21 mouse cellular contexts compared by ENCODE assay signal in genomic region chr10:58373829-58374228, GRCm38 (mm10). TPM values are rescaled to one million over a fixed set of nuclear protein-coding genes. Genes with fewer than 3 reads are reported as not detected.
A peak's percentile ranks its signal among the peaks of the same experiment; 100 is the strongest.
DNase-seq lines count a peak whose midpoint lies in the region; ATAC-seq and TF ChIP-seq lines count a peak whose summit lies in the region.
"Had no signal": no experiment of that assay in that cellular context is flagged by ENCODE, and none has a peak within 500 bp of the region (broad histone marks: within the 10 kb centered on the region; RNA-seq: fewer than 3 reads in every experiment).

No protein-coding gene starts in this region.

- no peak for DNase-seq in layer of hippocampus, adult 2 months (ENCODE audit: low spot score in 2 of 2)
- DNase-seq in layer of hippocampus, postnatal 36 days = no peak
- DNase-seq in midbrain, embryonic 11.5 days (ENCODE audit: low spot score, missing footprints) = peak; percentile 49
- no peak for DNase-seq in midbrain, embryonic 10.5 days (ENCODE audit: low spot score)
- DNase-seq in liver, embryonic 14.5 days (ENCODE audit: low read depth in 3 of 3, low spot score in 3 of 3) = no peak
- DNase-seq in kidney, postnatal 4 days = no peak
- DNase-seq in layer of hippocampus, adult 9-10 months (ENCODE audit: low spot score) = no peak
- DNase-seq: adrenal gland, adult 8-10 months; adrenal gland, postnatal 36 days; cerebellum, adult 2 months; cerebellum, postnatal 10 days; gastrocnemius, adult 2 months; gastrocnemius, postnatal 25 days; heart, postnatal 14 days had no signal

- no peak overlapping the region for H3K9ac ChIP-seq in midbrain, embryonic 11.5 days (ENCODE audit: low read length)
- peak overlapping the region; percentile 59 for H3K9ac ChIP-seq in liver, embryonic 14.5 days (replicated peaks)
- H3K9ac ChIP-seq: embryonic facial prominence, embryonic 12.5 days; forebrain, embryonic 13.5 days; heart, embryonic 15.5 days; hindbrain, embryonic 15.5 days had no signal

- no peaks in the 10 kb centered on the region for H3K27me3 ChIP-seq in midbrain, embryonic 11.5 days (ENCODE audit: control insufficient read depth, insufficient read depth, low read length)
- H3K27me3 ChIP-seq in midbrain, embryonic 10.5 days (ENCODE audit: low read depth, poor library complexity, severe bottlenecking) = no peaks in the 10 kb centered on the region
- H3K27me3 ChIP-seq in liver, embryonic 14.5 days (ENCODE audit: control insufficient read depth, insufficient read depth, low read length) = no peaks in the 10 kb centered on the region
- H3K27me3 ChIP-seq: embryonic facial prominence, embryonic 12.5 days; forebrain, embryonic 13.5 days; heart, embryonic 15.5 days; hindbrain, embryonic 15.5 days had no signal

- H3K27ac ChIP-seq in layer of hippocampus, adult 2 months = peak overlapping the region; percentile 78
- no peak overlapping the region for H3K27ac ChIP-seq in midbrain, embryonic 11.5 days (ENCODE audit: low read depth, low read length)
- H3K27ac ChIP-seq in midbrain, embryonic 10.5 days (replicated peaks) = no peak overlapping the region
- peak overlapping the region; percentile 64 for H3K27ac ChIP-seq in liver, embryonic 14.5 days
- H3K27ac ChIP-seq: embryonic facial prominence, embryonic 12.5 days; forebrain, embryonic 13.5 days; gastrocnemius, adult 2 months; heart, embryonic 10.5 days; heart, embryonic 15.5 days; hindbrain, embryonic 10.5 days; hindbrain, embryonic 15.5 days had no signal

- no peak for ATAC-seq in midbrain, embryonic 11.5 days (ENCODE audit: low FRiP score)
- peak; percentile 27 for ATAC-seq in liver, embryonic 14.5 days (ENCODE audit: insufficient read depth)
- peak; percentile 25 for ATAC-seq in megakaryocyte-erythroid progenitor cell, adult 5-6 weeks (replicated peaks; ENCODE audit: low FRiP score, low TSS enrichment, poor library complexity, severe bottlenecking)
- ATAC-seq: forebrain, embryonic 13.5 days had no signal

- no peak overlapping the region for H3K4me2 ChIP-seq in midbrain, embryonic 11.5 days
- peak overlapping the region; percentile 76 for H3K4me2 ChIP-seq in liver, embryonic 14.5 days (ENCODE audit: low read depth)
- H3K4me2 ChIP-seq: embryonic facial prominence, embryonic 12.5 days; forebrain, embryonic 13.5 days; heart, embryonic 15.5 days; hindbrain, embryonic 15.5 days had no signal

- TF ChIP-seq CTCF in layer of hippocampus, adult 2 months (conservative IDR thresholded peaks at IDR 0.05) = no peak
- TF ChIP-seq CTCF in liver, embryonic 14.5 days (IDR thresholded peaks at IDR 0.05; ENCODE audit: low read depth) = no peak

- H3K4me1 ChIP-seq in midbrain, embryonic 11.5 days (ENCODE audit: control insufficient read depth, insufficient read depth, low read length) = peaks cover 7% of the 10 kb centered on the region; the same call in 1 of the 2 replicates
- H3K4me1 ChIP-seq in midbrain, embryonic 10.5 days = peaks cover 30% of the 10 kb centered on the region
- H3K4me1 ChIP-seq in liver, embryonic 14.5 days (replicated peaks; ENCODE audit: control insufficient read depth in 2 of 2, insufficient read depth in 2 of 2, low read length in 1 of 2) = peaks cover 38 to 40% of the 10 kb centered on the region in 2 experiments

- H3K36me3 ChIP-seq in midbrain, embryonic 11.5 days (ENCODE audit: control insufficient read depth, insufficient read depth, low read length) = no peaks in the 10 kb centered on the region
- no peaks in the 10 kb centered on the region for H3K36me3 ChIP-seq in midbrain, embryonic 10.5 days
- no peaks in the 10 kb centered on the region; the same call in 1 of the 2 replicates for H3K36me3 ChIP-seq in liver, embryonic 14.5 days (replicated peaks; ENCODE audit: control insufficient read depth, insufficient read depth, low read depth)
- H3K36me3 ChIP-seq: embryonic facial prominence, embryonic 12.5 days; heart, embryonic 10.5 days; heart, embryonic 15.5 days; hindbrain, embryonic 10.5 days; hindbrain, embryonic 15.5 days had no signal

- H3K9me3 ChIP-seq in midbrain, embryonic 11.5 days (ENCODE audit: control insufficient read depth, low read length) = no peaks in the 10 kb centered on the region
- no peaks in the 10 kb centered on the region for H3K9me3 ChIP-seq in midbrain, embryonic 10.5 days (replicated peaks)
- no peaks in the 10 kb centered on the region for H3K9me3 ChIP-seq in liver, embryonic 14.5 days (ENCODE audit: control insufficient read depth, low read length)
- H3K9me3 ChIP-seq: embryonic facial prominence, embryonic 12.5 days; forebrain, embryonic 13.5 days; heart, embryonic 10.5 days; heart, embryonic 15.5 days; hindbrain, embryonic 10.5 days; hindbrain, embryonic 15.5 days had no signal

- no peak overlapping the region for H3K4me3 ChIP-seq in layer of hippocampus, adult 2 months
- H3K4me3 ChIP-seq in midbrain, embryonic 11.5 days (ENCODE audit: low read depth, low read length) = no peak overlapping the region
- H3K4me3 ChIP-seq in midbrain, embryonic 10.5 days = no peak overlapping the region
- peak overlapping the region in 1 of 2 experiments; percentile 61; a peak in 2 of 4 replicates for H3K4me3 ChIP-seq in liver, embryonic 14.5 days (ENCODE audit: insufficient read depth in 1 of 2, low read depth in 2 of 2, low read length in 2 of 2)
- H3K4me3 ChIP-seq: embryonic facial prominence, embryonic 12.5 days; forebrain, embryonic 13.5 days; gastrocnemius, adult 2 months; heart, embryonic 10.5 days; heart, embryonic 15.5 days; hindbrain, embryonic 10.5 days; hindbrain, embryonic 15.5 days had no signal

- TF ChIP-seq EP300 in liver, embryonic 14.5 days (IDR thresholded peaks at IDR 0.05; ENCODE audit: low read depth) = peak; percentile 47

RNA-seq across cellular contexts. Expression of gene Lims1, which starts 50.6 kb away (rescaled TPM):
- 10 to 100 TPM; 20.7 to 22.6 TPM for total RNA-seq in layer of hippocampus, adult 2 months (2021)
- 10 to 100 TPM; 23.3 to 24.4 TPM for total RNA-seq in layer of hippocampus, postnatal 36 days (2021)
- 85.7 and 88.6 TPM in 2 replicates for polyA plus RNA-seq in midbrain, embryonic 11.5 days (2014; fragmentation: Nextera tagmentation; extraction: Ambion mirVana)
- polyA plus RNA-seq in midbrain, embryonic 10.5 days (2016; fragmentation: Nextera tagmentation; extraction: Ambion mirVana) = 109 and 111 TPM in 2 replicates
- polyA plus RNA-seq in liver, embryonic 14.5 days (2012; rRNA removed) = 14.4 and 20.9 TPM in 2 replicates
- 69.0 and 77.5 TPM in 2 replicates for polyA plus RNA-seq in liver, embryonic 14.5 days (2014; fragmentation: Nextera tagmentation; extraction: Ambion mirVana)
- total RNA-seq in megakaryocyte-erythroid progenitor cell, adult 5-6 weeks (2014; fragmentation: Nextera tagmentation) = 52.1 and 58.6 TPM in 2 replicates
- 41.6 and 54.7 TPM in 2 replicates for total RNA-seq in megakaryocyte-erythroid progenitor cell, adult 5-6 weeks (2017)

Comparison
In these comparisons a context has a peak if more than half of its experiments do, and no peak if none do; other contexts are left out.
1. H3K27ac ChIP-seq: peak in layer of hippocampus, adult 2 months (single experiment) and liver, embryonic 14.5 days (single experiment); none in midbrain, embryonic 11.5 days (single experiment) and midbrain, embryonic 10.5 days (single experiment).